Mouse (Mus musculus): ENCODE measurements at regions not wholly inside any gene's neighbourhood (a gene's known extent, or its start where the extent isn't known, plus 50 kb on each side); places are given as distances from the start of the nearest gene placed in this dataset.

DNA sequence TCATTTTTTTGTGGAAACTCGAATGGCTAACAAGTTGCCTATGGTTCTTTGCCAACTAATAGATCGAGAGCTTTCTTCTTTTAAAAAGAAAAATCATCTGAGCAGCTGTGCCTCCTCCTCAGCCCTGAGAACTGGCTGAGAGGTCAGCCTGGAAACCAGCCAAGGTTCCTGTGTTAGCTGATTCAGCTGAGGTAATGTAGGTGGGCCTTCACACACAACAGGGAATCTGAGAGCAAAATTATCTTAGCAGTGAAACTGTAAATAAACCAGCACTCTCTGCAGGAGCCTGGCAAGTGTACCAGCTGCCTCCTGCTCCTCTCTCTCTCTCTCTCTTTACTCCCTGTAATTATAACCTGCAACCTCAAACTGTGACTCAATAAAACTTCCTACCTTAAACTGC lies 364.4 kb upstream of the Khdrbs2 start:
- peak; percentile 18 for DNase-seq (ENCODE audit: extremely low read depth, low read depth, low spot score)
